Mouse (Mus musculus) olfactory bulb, adult 2 months (tissue): ENCODE data around the gene Akr1b7. TPM values are rescaled to one million over a fixed set of nuclear protein-coding genes. Genes with fewer than 3 reads are reported as not detected.
A peak's percentile ranks its signal among the peaks of the same experiment; 100 is the strongest.
"Not testable (repeated sequence)": the region's sequence is repeated elsewhere in the genome, so short reads cannot be mapped to it uniquely, and the experiment has no call there.

Source experiments
- H3K27ac ChIP-seq: fragments of 200-500 bp; 2 replicates; pipeline ENCODE4 v1.5.1; 2012; ENCODE audit warnings: low read depth, low read length; ENCODE audit not compliant: insufficient read depth
- H3K4me1 ChIP-seq: fragments of 200-500 bp; 2 replicates; pipeline ENCODE4 v1.6.1; 2012; ENCODE audit warnings: low read length; ENCODE audit not compliant: control insufficient read depth, insufficient read depth
- H3K4me3 ChIP-seq: fragments of 200-500 bp; 2 replicates; pipeline ENCODE4 v1.5.1; 2012; ENCODE audit warnings: mild to moderate bottlenecking, low read depth, low read length, moderate library complexity; ENCODE audit not compliant: insufficient read depth
- CTCF ChIP-seq: fragments of 200-500 bp; IDR thresholded peaks from 2 replicates; pipeline ENCODE4 v1.5.1; 2012; ENCODE audit warnings: low read depth, mild to moderate bottlenecking, low read length, moderate library complexity; ENCODE audit not compliant: insufficient read depth
- POLR2A ChIP-seq: fragments of 200-500 bp; IDR thresholded peaks from 2 replicates; pipeline ENCODE4 v1.6.1; 2012; ENCODE audit warnings: mild to moderate bottlenecking, low read depth, low read length, moderate library complexity; ENCODE audit not compliant: insufficient read depth
- WGBS: fragments of 180-500 bp; shearing (Covaris S2); methylation state at CpG from one replicate; pipeline ENCODE4 v1.1.7; 2018; 5-methylcytosine and 5-hydroxymethylcytosine counted together
- polyA plus RNA-seq: library from polyadenylated mRNA; stranded (reverse); fragments of >200 nt; gene quantifications from 2 replicates; pipeline ENCODE4 v1.2.4, GENCODE M21; 2012; ENCODE audit warnings: low replicate concordance; ENCODE audit not compliant: missing spikeins, insufficient read depth, insufficient read length

Gene Akr1b7
- polyA plus RNA-seq, 1 experiment = not detected

GRCm38 (mm10) chr6:34384701-34385370, 27.3 kb upstream of the Akr1b7 start:
- WGBS = 11% methylated on average over 13 of the region's 13 CpGs
- Histone ChIP-seq H3K27ac (no peak overlapping the region), H3K4me1 (peaks cover 7% of the 10 kb centered on the region; the same call in 1 of the 2 replicates), H3K4me3 (peak overlapping the region; percentile 63)
- TF ChIP-seq CTCF = no peak
- TF ChIP-seq POLR2A = no peak

DNA sequence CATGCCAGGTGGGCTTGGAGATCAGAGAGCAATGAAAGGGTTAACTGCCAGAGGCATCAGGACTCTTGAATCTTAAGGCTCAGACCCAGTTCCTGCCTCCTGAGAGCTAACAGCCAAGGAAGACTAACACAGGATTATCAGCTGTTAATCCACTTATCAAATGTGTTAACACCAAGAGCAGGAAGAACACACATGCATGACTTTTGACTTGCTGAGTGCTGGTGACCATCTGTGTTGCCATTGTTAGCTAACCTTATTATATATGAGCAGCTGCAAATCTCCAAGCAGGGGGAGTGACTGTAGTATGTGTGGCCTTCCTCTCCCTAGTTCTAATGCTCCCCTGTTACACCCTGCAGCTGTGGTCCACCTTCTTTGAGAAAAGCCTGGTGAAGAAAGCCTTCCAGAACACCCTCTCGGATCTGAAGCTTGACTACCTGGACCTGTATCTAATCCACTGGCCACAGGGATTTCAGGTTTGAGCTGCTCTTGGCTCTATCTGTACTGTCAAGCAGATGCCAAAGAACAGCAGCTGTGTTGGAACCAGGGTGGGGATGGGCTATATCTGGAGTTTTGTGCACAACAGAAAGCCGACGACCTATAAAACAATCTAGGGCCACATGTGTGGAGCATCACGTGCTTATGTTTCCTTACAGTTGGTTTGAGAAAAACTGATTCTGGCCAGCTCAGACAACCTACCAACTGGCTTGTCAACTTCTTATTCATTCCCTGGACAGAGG, 23.5 kb upstream of the Akr1b7 start:
- WGBS = 83% methylated on average over 4 of the region's 4 CpGs

GRCm38 (mm10) chr6:34395897-34396296, 16.2 kb upstream of the Akr1b7 start:
- TF ChIP-seq POLR2A (no peak), CTCF (no peak)
- Histone ChIP-seq H3K4me1 (no peaks in the 10 kb centered on the region), H3K27ac (no peak overlapping the region), H3K4me3 (no peak overlapping the region)
- 81% methylated on average over 5 of the region's 5 CpGs for WGBS

More for the DNA sequence above, 23.5 kb upstream of the Akr1b7 start:
- peaks cover 5% of the 10 kb centered on the region; the same call in 1 of the 2 replicates for H3K4me1 ChIP-seq
- no peak overlapping the region for H3K4me3 ChIP-seq
- TF ChIP-seq POLR2A = no peak
- no peak for TF ChIP-seq CTCF
- H3K27ac ChIP-seq = no peak overlapping the region

GRCm38 (mm10) chr6:34398431-34398830, 13.7 kb upstream of the Akr1b7 start:
- no peak overlapping the region for H3K4me3 ChIP-seq
- 96% methylated on average over 6 of the region's 6 CpGs for WGBS
- TF ChIP-seq CTCF (no peak), POLR2A (no peak)
- H3K27ac ChIP-seq = no peak overlapping the region
- H3K4me1 ChIP-seq = no peaks in the 10 kb centered on the region

GRCm38 (mm10) chr6:34399606-34400220, 12.4 kb upstream of the Akr1b7 start:
- Histone ChIP-seq H3K27ac (no peak overlapping the region), H3K4me1 (no peaks in the 10 kb centered on the region), H3K4me3 (no peak overlapping the region)
- TF ChIP-seq POLR2A = no peak
- no peak for TF ChIP-seq CTCF
- WGBS = 87% methylated on average over 13 of the region's 13 CpGs

GRCm38 (mm10) chr6:34400696-34401095, 11.4 kb upstream of the Akr1b7 start:
- TF ChIP-seq CTCF (no peak), POLR2A (no peak)
- no peak overlapping the region for H3K27ac ChIP-seq
- 86% methylated on average over 2 of the region's 2 CpGs for WGBS
- H3K4me1 ChIP-seq = no peaks in the 10 kb centered on the region
- no peak overlapping the region for H3K4me3 ChIP-seq

DNA sequence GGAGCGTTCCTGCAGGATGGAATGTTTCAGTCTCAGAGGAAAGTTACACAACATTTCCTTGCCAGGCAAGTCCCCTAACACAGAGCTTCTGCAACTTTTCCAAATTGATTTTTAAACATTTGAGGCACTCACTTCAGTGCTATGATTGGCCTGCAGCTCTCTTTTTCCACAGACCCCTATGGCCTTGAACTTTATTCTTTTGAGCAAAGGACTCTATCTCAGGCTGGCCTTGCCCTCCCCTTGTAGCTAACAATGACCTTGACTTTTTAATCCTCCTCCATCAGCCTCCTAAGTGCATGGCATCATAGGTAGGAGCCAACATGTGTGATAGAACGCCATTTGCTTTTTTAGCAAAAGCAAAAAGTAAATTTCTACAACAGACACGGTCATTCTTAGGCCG, 5.4 kb upstream of the Akr1b7 start:
- no peak overlapping the region for H3K4me3 ChIP-seq
- H3K27ac ChIP-seq = no peak overlapping the region
- no peaks in the 10 kb centered on the region for H3K4me1 ChIP-seq
- WGBS = 97% methylated on average over 4 of the region's 4 CpGs
- no peak for TF ChIP-seq CTCF
- no peak for TF ChIP-seq POLR2A

- WGBS = 72% methylated on average over 10 of the region's 10 CpGs
- Histone ChIP-seq H3K4me1 (no peaks in the 10 kb centered on the region), H3K4me3 (no peak overlapping the region), H3K27ac (no peak overlapping the region)
- TF ChIP-seq POLR2A (no peak), CTCF (no peak)
Measured at GRCm38 (mm10) chr6:34407403-34407802, 4.7 kb upstream of the Akr1b7 start.

DNA sequence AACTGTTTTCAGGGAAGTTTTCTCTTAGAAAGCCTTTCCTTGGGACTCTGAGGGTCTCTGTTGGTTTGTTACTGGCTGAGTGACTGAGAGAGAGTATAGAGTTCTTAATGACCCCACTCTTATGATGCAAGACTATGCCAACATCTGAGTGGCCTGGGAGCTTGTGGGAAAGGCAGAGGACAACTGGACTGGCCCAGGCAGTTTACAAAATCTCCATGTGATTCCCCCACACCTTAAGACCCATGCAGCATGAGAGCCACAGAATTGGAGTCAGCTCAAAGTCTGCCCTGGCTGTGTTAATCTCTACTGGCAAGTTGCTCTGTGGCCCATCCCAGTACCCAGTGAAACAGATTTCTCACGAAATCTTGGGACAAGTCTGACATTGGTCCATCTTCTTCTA, 554 bp downstream of the Akr1b7 start:
- no peak overlapping the region for H3K27ac ChIP-seq
- no peak for TF ChIP-seq POLR2A
- no peak for TF ChIP-seq CTCF
- WGBS = 76% methylated on average over 1 of the region's 1 CpGs
- no peak overlapping the region for H3K4me3 ChIP-seq
- no peaks in the 10 kb centered on the region for H3K4me1 ChIP-seq

DNA sequence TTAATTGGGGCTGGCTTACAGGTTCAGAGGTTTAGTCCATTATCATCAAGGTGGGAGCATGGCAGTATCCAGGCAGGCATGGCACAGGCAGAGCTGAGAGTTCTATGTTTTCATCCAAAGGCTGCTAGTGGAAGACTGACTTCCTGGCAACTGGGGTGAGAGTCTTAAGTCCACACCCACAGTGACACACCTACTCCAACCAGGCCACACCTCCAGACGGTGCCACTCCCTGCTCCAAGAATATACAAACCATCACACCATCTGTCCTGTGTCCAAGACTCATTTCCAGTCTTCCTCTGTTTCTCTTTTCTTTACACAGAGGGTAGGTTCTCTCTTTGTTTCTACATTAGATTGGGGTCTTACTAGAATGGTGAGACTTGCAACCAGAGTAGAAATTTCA, 1.3 kb downstream of the Akr1b7 start:
- H3K4me3 ChIP-seq, H3K27ac ChIP-seq, H3K4me1 ChIP-seq: not testable (repeated sequence)
- 78% methylated on average over 1 of the region's 1 CpGs for WGBS
